In the genomic region with DNA sequence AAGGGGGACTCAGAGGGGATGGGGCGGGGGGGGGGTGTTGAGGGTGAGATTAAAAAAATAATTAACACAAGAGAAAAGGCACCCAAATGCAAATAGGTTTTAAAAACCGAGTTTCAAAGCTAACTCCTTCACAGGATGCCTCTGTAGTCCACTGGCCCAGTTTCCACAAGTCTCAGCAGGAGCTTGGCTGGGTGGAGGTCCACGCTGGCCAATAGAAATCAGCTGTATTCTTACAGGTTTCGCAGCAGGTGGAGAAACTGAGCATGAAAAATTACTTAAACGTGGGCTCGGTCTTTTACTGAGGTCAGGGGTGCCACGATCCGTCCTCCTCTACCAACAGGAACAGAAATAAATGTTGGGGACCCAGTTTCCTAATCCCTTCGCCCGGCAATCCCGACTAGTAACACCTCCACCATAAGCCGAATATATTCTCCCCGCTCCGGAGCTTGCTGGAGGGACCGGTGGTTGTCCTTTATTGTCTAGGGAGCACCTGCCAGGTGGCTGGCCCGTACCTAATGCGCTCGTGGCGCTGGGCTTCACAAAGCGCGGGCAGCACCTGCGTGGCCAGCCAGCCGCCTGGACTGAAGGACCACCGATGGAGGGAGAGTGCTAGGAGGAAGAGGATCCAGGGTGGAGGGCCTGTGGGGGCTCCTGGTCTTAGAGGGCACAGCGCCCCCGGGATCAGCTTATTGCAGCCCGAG, we compare ENCODE assay signal across 8 mouse cellular contexts. TPM values are rescaled to one million over a fixed set of nuclear protein-coding genes. Genes with fewer than 3 reads are reported as not detected.
DNase-seq lines count a peak whose midpoint lies in the region; ATAC-seq and TF ChIP-seq lines count a peak whose summit lies in the region.

No protein-coding gene starts in this region.

- no peaks in the 10 kb centered on the region for H3K36me3 ChIP-seq in heart, adult 2 months (ENCODE audit: control insufficient read depth, insufficient read depth, low read length)
- no peaks in the 10 kb centered on the region for H3K36me3 ChIP-seq in testis, adult 2 months (ENCODE audit: control insufficient read depth, insufficient read depth, low read length)
- H3K36me3 ChIP-seq in limb, embryonic 13.5 days: no peaks in the 10 kb centered on the region
- H3K36me3 ChIP-seq in stomach, embryonic 16.5 days (ENCODE audit: control insufficient read depth, insufficient read depth, low read length): no peaks in the 10 kb centered on the region

- peak overlapping the region; percentile 62 for H3K4me3 ChIP-seq in heart, adult 2 months
- H3K4me3 ChIP-seq in testis, adult 2 months (ENCODE audit: control insufficient read depth, low read depth, low read length): peak overlapping the region; percentile 81
- peak overlapping the region; percentile 64 for H3K4me3 ChIP-seq in limb, embryonic 13.5 days
- H3K4me3 ChIP-seq in stomach, embryonic 16.5 days (replicated peaks; ENCODE audit: low read length): peak overlapping the region; percentile 64

- no peak for DNase-seq in heart, adult 2 months
- DNase-seq in heart, adult 18-20 months: no peak
- DNase-seq in testis, postnatal 10 days (ENCODE audit: low spot score): no peak
- no peak for DNase-seq in gastrocnemius, postnatal 14 days
- no peak for DNase-seq in adipocyte (ENCODE audit: low spot score)

- TF ChIP-seq EP300 in heart, adult 2 months (IDR thresholded peaks at IDR 0.05; ENCODE audit: insufficient read depth, low read depth, low read length): no peak

- no peak for TF ChIP-seq POLR2A in heart, adult 2 months (IDR thresholded peaks at IDR 0.05; ENCODE audit: insufficient read depth, low read depth, low read length)
- no peak for TF ChIP-seq POLR2A in testis, adult 2 months (IDR thresholded peaks at IDR 0.05; ENCODE audit: control insufficient read depth, low read depth, low read length)

- peaks cover 2% of the 10 kb centered on the region; the same call in 1 of the 2 replicates for H3K27me3 ChIP-seq in heart, adult 2 months (ENCODE audit: control insufficient read depth, insufficient read depth, low read length)
- H3K27me3 ChIP-seq in testis, adult 2 months (ENCODE audit: control insufficient read depth, insufficient read depth, low read length): no peaks in the 10 kb centered on the region
- peaks cover 21% of the 10 kb centered on the region for H3K27me3 ChIP-seq in limb, embryonic 13.5 days
- 0 out of 2 replicates have a peak, but pooled peaks cover 3% of the 10 kb centered on the region for H3K27me3 ChIP-seq in stomach, embryonic 16.5 days (ENCODE audit: control insufficient read depth, insufficient read depth, low read length)

- no peaks in the 10 kb centered on the region; the same call in none of the 2 replicates for H3K4me1 ChIP-seq in heart, adult 2 months (ENCODE audit: control insufficient read depth, insufficient read depth, low read length)
- peaks cover 19% of the 10 kb centered on the region for H3K4me1 ChIP-seq in testis, adult 2 months (ENCODE audit: control insufficient read depth, insufficient read depth, low read length)
- H3K4me1 ChIP-seq in limb, embryonic 13.5 days: peaks cover 28% of the 10 kb centered on the region
- H3K4me1 ChIP-seq in stomach, embryonic 16.5 days (ENCODE audit: control insufficient read depth, insufficient read depth, low read length): peaks cover 7% of the 10 kb centered on the region; the same call in 1 of the 2 replicates

- peak overlapping the region; percentile 40; the same call in 1 of the 2 replicates for H3K9ac ChIP-seq in heart, adult 2 months (ENCODE audit: low read depth, low read length)
- peak overlapping the region; percentile 74 for H3K9ac ChIP-seq in limb, embryonic 13.5 days
- peak overlapping the region; percentile 80 for H3K9ac ChIP-seq in stomach, embryonic 16.5 days (ENCODE audit: low read length)

- no peak for TF ChIP-seq CTCF in heart, adult 2 months (IDR thresholded peaks at IDR 0.05)
- no peak for TF ChIP-seq CTCF in testis, adult 2 months (IDR thresholded peaks at IDR 0.05; ENCODE audit: control insufficient read depth, insufficient read depth, insufficient replicate concordance, low read depth, low read length)

- 13% methylated on average over 27 of the region's 27 CpGs for WGBS in heart, adult 2 months
- 3% methylated on average over 27 of the region's 27 CpGs for WGBS in limb, embryonic 13.5 days
- WGBS in stomach, embryonic 16.5 days: 6% methylated on average over 27 of the region's 27 CpGs

- H3K79me2 ChIP-seq in heart, adult 2 months (replicated peaks; ENCODE audit: control insufficient read depth, insufficient read depth, low read length): no peaks in the 10 kb centered on the region

- no peak for ATAC-seq in limb, embryonic 13.5 days (ENCODE audit: low FRiP score, low read depth)
- ATAC-seq in stomach, embryonic 16.5 days (ENCODE audit: insufficient read depth, low FRiP score): peak; percentile 30

- H3K4me2 ChIP-seq in limb, embryonic 13.5 days (replicated peaks): peak overlapping the region; percentile 99
- peak overlapping the region; percentile 99 for H3K4me2 ChIP-seq in stomach, embryonic 16.5 days (ENCODE audit: low read depth, low read length)

- no peaks in the 10 kb centered on the region for H3K9me3 ChIP-seq in limb, embryonic 13.5 days
- no peaks in the 10 kb centered on the region for H3K9me3 ChIP-seq in stomach, embryonic 16.5 days (replicated peaks; ENCODE audit: control insufficient read depth, low read length)

- intact Hi-C loops in heart, adult 2 months (cut with DNase I): loop anchor here (2.0 kb wide), 1 partner anchor 278 kb away; no protein-coding TSS in a partner anchor
- intact Hi-C loops in gastrocnemius, postnatal 14 days (cut with DNase I; ENCODE audit: low total_unique reads): loop anchor here (10.0 kb wide), 1 partner anchor 280 kb away; no protein-coding TSS in a partner anchor

- no peak overlapping the region for H3K27ac ChIP-seq in heart, adult 2 months
- no peak overlapping the region for H3K27ac ChIP-seq in testis, adult 2 months (ENCODE audit: control insufficient read depth, insufficient read depth, low read depth, low read length)
- no peak overlapping the region for H3K27ac ChIP-seq in limb, embryonic 13.5 days
- no peak overlapping the region for H3K27ac ChIP-seq in stomach, embryonic 16.5 days (ENCODE audit: low read length)

RNA-seq across cellular contexts. Expression of a gene that starts 0.4 kb away (rescaled TPM):
- total RNA-seq in heart, adult 2 months (2021): 1 to 10 TPM; 2.2 to 2.8 TPM
- 5.4 and 7.0 TPM in 2 replicates for polyA plus RNA-seq in heart, adult 2 months (2012; rRNA removed)
- 1 to 10 TPM; 2.8 to 3.2 TPM for total RNA-seq in heart, adult 18-20 months (2021)
- 8.9 and 13.8 TPM in 2 replicates for polyA plus RNA-seq in testis, adult 2 months (2012; rRNA removed)
- 11.4 and 11.6 TPM in 2 replicates for polyA plus RNA-seq in limb, embryonic 13.5 days (2015; fragmentation: Nextera tagmentation; extraction: Ambion mirVana)
- 47.0 and 55.5 TPM in 2 replicates for polyA plus RNA-seq in stomach, embryonic 16.5 days (2015; fragmentation: Nextera tagmentation; extraction: Ambion mirVana)
- 1 to 10 TPM; 3.1 to 3.9 TPM for total RNA-seq in gastrocnemius, postnatal 14 days (2021)
